Mouse (Mus musculus): ENCODE measurements at regions not wholly inside any gene's neighbourhood (a gene's known extent, or its start where the extent isn't known, plus 50 kb on each side); places are given as distances from the start of the nearest gene placed in this dataset.

- TF ChIP-seq CTCF (IDR thresholded peaks at IDR 0.05; ENCODE audit: low read depth): no peak
- no peak for TF ChIP-seq EP300 (IDR thresholded peaks at IDR 0.05; ENCODE audit: low read depth)
Observed at GRCm38 (mm10) chr9:61694206-61694605, 220.1 kb downstream of the Rplp1 start.
